Mouse (Mus musculus) embryonic fibroblast, embryonic 13.5 days (primary cell): ENCODE measurements around the gene Suco. TPM values are rescaled to one million over a fixed set of nuclear protein-coding genes. Genes with fewer than 3 reads are reported as not detected.

Source experiments
- H3K27ac ChIP-seq: 2 replicates; pipeline ENCODE4 v1.5.1; 2012; ENCODE audit warnings: low read length, control low read depth, inconsistent platforms; ENCODE audit not compliant: insufficient read depth
- H3K4me1 ChIP-seq: 2 replicates; pipeline ENCODE4 v1.6.1; 2011; ENCODE audit warnings: low read length; ENCODE audit not compliant: control insufficient read depth, insufficient read depth
- H3K4me3 ChIP-seq: 2 replicates; pipeline ENCODE4 v1.5.1; 2011; ENCODE audit warnings: mild to moderate bottlenecking, control low read depth, low read length; ENCODE audit not compliant: insufficient read depth
- CTCF ChIP-seq: IDR thresholded peaks from 2 replicates; pipeline ENCODE4 v1.5.1; 2011; ENCODE audit warnings: mild to moderate bottlenecking, control low read depth, low read length, moderate library complexity, borderline replicate concordance; ENCODE audit not compliant: insufficient read depth
- POLR2A ChIP-seq: IDR thresholded peaks from 2 replicates; pipeline ENCODE4 v1.6.1; 2011; ENCODE audit warnings: low read depth, mild to moderate bottlenecking, control low read depth, low read length, moderate library complexity
- polyA plus RNA-seq: library from polyadenylated mRNA; stranded (reverse); fragments of >200 nt; gene quantifications from 2 replicates; pipeline ENCODE4 v1.2.4, GENCODE M21; 2011; ENCODE audit warnings: low read depth; ENCODE audit not compliant: missing spikeins, insufficient read length

Gene Suco
- polyA plus RNA-seq, 1 experiment = 51.6 TPM

DNA sequence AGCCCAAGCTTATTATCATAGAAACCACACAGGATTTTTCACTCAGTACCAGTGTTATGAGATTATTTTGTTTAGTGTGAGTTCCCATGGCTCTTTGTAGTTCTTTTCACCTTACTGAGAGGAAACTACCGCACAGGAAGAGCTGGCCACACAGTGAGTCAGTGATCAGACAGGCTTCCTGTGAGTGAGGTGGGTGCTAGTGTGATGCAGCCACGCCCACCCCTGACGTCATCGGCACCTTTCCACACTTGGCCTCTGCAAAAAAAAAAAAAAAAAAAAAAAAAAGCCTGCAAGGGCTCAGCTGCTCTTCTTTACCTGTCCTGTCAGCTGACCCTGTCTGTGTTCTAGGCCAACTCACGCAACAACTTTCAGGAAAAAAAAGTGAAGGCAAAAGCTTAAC lies 109.8 kb downstream of the Suco start:
- no peak overlapping the region for H3K4me3 ChIP-seq
- H3K27ac ChIP-seq = no peak overlapping the region
- TF ChIP-seq POLR2A = no peak
- no peak for TF ChIP-seq CTCF
- no peaks in the 10 kb centered on the region for H3K4me1 ChIP-seq

Other genes with a start within 250 kb of the Suco start
- gene Fasl, start 88.2 kb downstream of the Suco start, polyA plus RNA-seq = not detected in 2 replicates
- 31.0 and 38.6 TPM in 2 replicates for gene Pigc, start 92.5 kb upstream of the Suco start, polyA plus RNA-seq
- not detected in 2 replicates for gene 4930558K02Rik, start 103.0 kb upstream of the Suco start, polyA plus RNA-seq